In the genomic region with DNA sequence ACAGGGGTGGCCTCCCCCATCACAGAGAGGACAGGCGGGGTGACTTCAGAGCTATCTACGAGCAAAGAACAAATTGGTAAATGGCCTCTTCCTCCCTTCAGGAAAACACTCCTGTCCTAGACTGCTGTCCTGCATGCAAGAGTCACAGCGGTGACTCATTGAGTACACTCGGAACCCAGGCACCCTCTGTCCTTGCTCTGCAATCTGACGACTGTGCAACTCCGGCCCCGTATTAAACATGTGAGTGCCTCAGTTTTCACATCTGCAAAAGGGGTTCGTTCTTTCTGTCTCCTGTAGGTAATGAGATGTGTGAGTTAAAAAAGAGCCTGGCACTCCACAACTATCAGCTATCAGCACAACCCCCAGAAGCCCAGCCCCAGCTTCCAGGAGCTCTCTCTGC, we compare ENCODE assay signal across 13 mouse cellular contexts. TPM values are rescaled to one million over a fixed set of nuclear protein-coding genes. Genes with fewer than 3 reads are reported as not detected.
"Had no signal": no experiment of that assay in that cellular context is flagged by ENCODE, and none has a peak within 500 bp of the region (broad histone marks: within the 10 kb centered on the region; RNA-seq: fewer than 3 reads in every experiment).

No protein-coding gene starts in this region.

- H3K4me3 ChIP-seq: midbrain, embryonic 10.5 days; midbrain, embryonic 12.5 days; neural tube, embryonic 12.5 days had no signal

- H3K4me2 ChIP-seq: lung, embryonic 14.5 days; midbrain, embryonic 12.5 days; neural tube, embryonic 12.5 days had no signal

- H3K9ac ChIP-seq: lung, embryonic 14.5 days; midbrain, embryonic 12.5 days; neural tube, embryonic 12.5 days had no signal

- ATAC-seq: midbrain, embryonic 16.5 days had no signal

- H3K4me1 ChIP-seq: midbrain, embryonic 12.5 days; neural tube, embryonic 12.5 days had no signal

- H3K9me3 ChIP-seq: midbrain, embryonic 10.5 days; midbrain, embryonic 12.5 days; neural tube, embryonic 12.5 days had no signal

- H3K27ac ChIP-seq: midbrain, embryonic 10.5 days; midbrain, embryonic 12.5 days; neural tube, embryonic 12.5 days had no signal

- DNase-seq: lung, embryonic 14.5 days; lung, postnatal 10 days; midbrain, embryonic 14.5 days; right cerebral cortex, postnatal 14 days; spleen, adult 18-20 months; thymus, adult 18-20 months; thymus, postnatal 14 days; thymus, postnatal 36 days had no signal

- H3K27me3 ChIP-seq: midbrain, embryonic 12.5 days; neural tube, embryonic 12.5 days had no signal

RNA-seq across cellular contexts. Expression of gene Dnal1, which starts 46.3 kb away (rescaled TPM):
- total RNA-seq: monocyte, adult 5-6 weeks had no signal
